Mouse (Mus musculus) lung, adult 2 months (tissue): ENCODE measurements around the gene Syde1. TPM values are rescaled to one million over a fixed set of nuclear protein-coding genes. Genes with fewer than 3 reads are reported as not detected.
A peak's percentile ranks its signal among the peaks of the same experiment; 100 is the strongest.

Experiments
- DNase-seq: peaks from one replicate; pipeline ENCODE4 v3.0.0; 2022
- H3K4me1 ChIP-seq: fragments of 200-500 bp; 2 replicates; pipeline ENCODE4 v1.6.1; 2011; ENCODE audit warnings: low read length; ENCODE audit not compliant: control insufficient read depth, insufficient read depth
- H3K4me3 ChIP-seq: fragments of 200-500 bp; replicated peaks from 2 replicates; pipeline ENCODE3; 2011; ENCODE audit warnings: low read depth, mild to moderate bottlenecking, control low read depth, low read length; ENCODE audit errors: extremely low read depth
- CTCF ChIP-seq: fragments of 200-500 bp; IDR thresholded peaks from 2 replicates; pipeline ENCODE4 v1.5.1; 2011; ENCODE audit warnings: mild to moderate bottlenecking, low read length, control low read depth; ENCODE audit not compliant: insufficient read depth
- POLR2A ChIP-seq: fragments of 200-500 bp; IDR thresholded peaks from 2 replicates; pipeline ENCODE4 v1.6.1; 2011; ENCODE audit warnings: low read depth, mild to moderate bottlenecking, control low read depth, low read length, borderline replicate concordance; ENCODE audit errors: extremely low read depth
- WGBS: fragments of 180-500 bp; shearing (Covaris S2); methylation state at CpG from one replicate; pipeline ENCODE4 v1.1.7; 2018; 5-methylcytosine and 5-hydroxymethylcytosine counted together
- polyA plus RNA-seq: library from polyadenylated mRNA; depleted of rRNA; stranded (reverse); fragments of >200 nt; gene quantifications from 2 replicates; pipeline ENCODE4 v1.2.3, GENCODE M21; 2012

The Syde1 gene
- polyA plus RNA-seq, 1 experiment: 67.0 TPM

DNA sequence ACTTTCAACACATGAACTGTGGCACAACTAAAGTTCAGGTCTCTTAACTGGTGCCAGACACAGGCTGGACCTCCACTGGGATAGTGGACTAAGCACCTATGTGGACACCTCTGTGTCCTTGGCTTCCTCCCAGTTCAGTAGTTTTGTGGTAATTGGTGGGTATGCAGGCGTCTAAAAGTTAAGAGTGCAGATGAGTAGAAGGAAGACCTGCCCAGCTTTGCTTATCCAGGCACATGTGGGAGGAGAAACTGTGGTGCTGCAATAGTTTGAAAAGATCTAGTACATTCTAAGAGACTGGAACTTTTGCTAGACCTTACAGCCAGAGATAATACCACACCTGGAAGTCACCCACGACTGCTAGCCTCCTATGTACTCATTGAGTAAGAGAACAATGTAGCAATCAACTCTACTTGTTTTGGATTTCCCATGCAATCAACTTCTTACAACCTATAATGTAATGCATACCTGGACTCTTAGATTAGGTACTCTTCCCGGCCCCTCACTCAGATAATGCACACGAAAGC is 1.2 kb upstream of the Syde1 start:
- peaks cover 6% of the 10 kb centered on the region for H3K4me1 ChIP-seq
- no peak overlapping the region for H3K4me3 ChIP-seq
- TF ChIP-seq CTCF (no peak), POLR2A (no peak)
- DNase-seq: no peak
- WGBS: 82% methylated on average over 4 of the region's 4 CpGs

DNA sequence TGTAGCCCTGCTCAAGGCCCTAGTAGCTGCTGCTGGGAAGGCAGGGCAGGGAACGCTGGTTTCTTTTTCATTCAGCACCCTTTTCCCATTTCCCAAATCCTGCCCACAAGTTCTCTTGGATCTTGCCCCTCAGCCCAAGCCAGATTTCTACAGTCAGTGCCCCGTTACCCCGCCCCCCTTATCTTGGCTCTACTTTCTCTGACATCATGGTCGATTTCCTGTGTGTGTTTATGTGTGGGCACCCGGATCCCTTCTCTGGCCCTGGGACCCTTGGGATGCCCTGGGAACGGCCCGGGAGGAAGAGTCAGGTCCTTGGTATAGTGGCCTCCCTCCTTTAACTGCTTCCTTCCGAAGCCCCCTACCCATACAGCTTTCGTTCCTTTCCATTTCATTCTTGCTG is 1.0 kb downstream of the Syde1 start:
- peak; percentile 32 for DNase-seq
- Histone ChIP-seq H3K4me3 (peak overlapping the region; percentile 95), H3K4me1 (peaks cover 6% of the 10 kb centered on the region)
- WGBS: 5% methylated on average over 9 of the region's 9 CpGs
- TF ChIP-seq CTCF (no peak), POLR2A (peak; percentile 68)

DNA sequence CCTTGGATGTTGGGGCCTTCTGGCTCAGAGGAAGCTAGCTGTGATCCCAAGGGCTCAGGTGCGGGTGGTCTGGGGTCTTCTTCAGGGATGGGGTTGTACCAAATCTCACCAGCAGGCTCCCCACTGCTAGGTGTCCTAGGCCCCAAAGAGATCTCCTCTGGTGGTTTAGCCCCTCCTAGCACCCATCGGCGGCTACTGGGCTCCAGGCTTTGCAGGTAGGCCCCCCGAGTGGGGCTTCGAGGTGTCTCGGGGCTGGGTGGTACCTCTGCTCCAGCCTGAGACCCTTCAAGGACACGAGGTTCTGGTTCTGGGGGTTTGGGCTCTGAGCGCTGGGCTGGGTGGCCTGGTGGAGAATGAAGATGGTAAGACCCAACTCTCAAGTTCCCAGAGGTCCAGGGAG is 1.9 kb downstream of the Syde1 start:
- Histone ChIP-seq H3K4me1 (peaks cover 6% of the 10 kb centered on the region), H3K4me3 (no peak overlapping the region)
- DNase-seq: no peak
- 90% methylated on average over 8 of the region's 8 CpGs for WGBS
- TF ChIP-seq CTCF (no peak), POLR2A (no peak)

- Histone ChIP-seq H3K4me1 (peaks cover 6% of the 10 kb centered on the region), H3K4me3 (no peak overlapping the region)
- no peak for DNase-seq
- TF ChIP-seq CTCF (no peak), POLR2A (no peak)
- WGBS: 95% methylated on average over 18 of the region's 18 CpGs
Observed at GRCm38 (mm10) chr10:78589291-78589690, 2.5 kb downstream of the Syde1 start.

GRCm38 (mm10) chr10:78586026-78586425 is 5.7 kb downstream of the Syde1 start:
- no peak overlapping the region for H3K4me3 ChIP-seq
- H3K4me1 ChIP-seq: peaks cover 6% of the 10 kb centered on the region
- TF ChIP-seq CTCF (no peak), POLR2A (no peak)
- no peak for DNase-seq
- 75% methylated on average over 13 of the region's 13 CpGs for WGBS

GRCm38 (mm10) chr10:78585606-78586005 is 6.2 kb downstream of the Syde1 start:
- WGBS: 81% methylated on average over 22 of the region's 22 CpGs
- DNase-seq: no peak
- Histone ChIP-seq H3K4me1 (peaks cover 5% of the 10 kb centered on the region), H3K4me3 (no peak overlapping the region)
- TF ChIP-seq CTCF (no peak), POLR2A (no peak)

- TF ChIP-seq POLR2A: no peak
- TF ChIP-seq CTCF: no peak
- H3K4me3 ChIP-seq: no peak overlapping the region
- WGBS: 82% methylated on average over 1 of the region's 1 CpGs
- H3K4me1 ChIP-seq: no peaks in the 10 kb centered on the region
- no peak for DNase-seq
Observed at GRCm38 (mm10) chr10:78584996-78585395, 6.8 kb downstream of the Syde1 start.

DNA sequence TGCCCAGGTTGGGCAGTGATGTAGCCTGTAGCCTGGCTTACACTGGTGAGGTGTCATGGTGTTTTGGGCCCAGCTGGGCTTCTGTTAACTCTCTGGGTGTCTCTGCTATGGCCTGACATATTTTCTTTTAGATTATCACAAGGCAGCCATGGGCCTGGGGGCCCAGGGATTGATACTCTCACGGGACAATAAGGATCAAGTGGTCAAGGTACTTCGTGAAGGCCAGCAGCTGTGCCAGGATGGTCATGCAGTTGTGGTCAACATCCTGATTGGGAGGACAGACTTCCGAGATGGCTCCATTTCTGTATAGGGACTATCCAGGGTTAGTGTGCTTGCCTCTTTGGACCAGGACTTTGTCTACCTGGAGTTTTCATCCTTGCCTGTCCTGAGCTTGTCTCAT is 7.8 kb downstream of the Syde1 start:
- DNase-seq: no peak
- no peak overlapping the region for H3K4me3 ChIP-seq
- no peaks in the 10 kb centered on the region for H3K4me1 ChIP-seq
- TF ChIP-seq CTCF (no peak), POLR2A (no peak)
- WGBS: 71% methylated on average over 3 of the region's 3 CpGs

DNA sequence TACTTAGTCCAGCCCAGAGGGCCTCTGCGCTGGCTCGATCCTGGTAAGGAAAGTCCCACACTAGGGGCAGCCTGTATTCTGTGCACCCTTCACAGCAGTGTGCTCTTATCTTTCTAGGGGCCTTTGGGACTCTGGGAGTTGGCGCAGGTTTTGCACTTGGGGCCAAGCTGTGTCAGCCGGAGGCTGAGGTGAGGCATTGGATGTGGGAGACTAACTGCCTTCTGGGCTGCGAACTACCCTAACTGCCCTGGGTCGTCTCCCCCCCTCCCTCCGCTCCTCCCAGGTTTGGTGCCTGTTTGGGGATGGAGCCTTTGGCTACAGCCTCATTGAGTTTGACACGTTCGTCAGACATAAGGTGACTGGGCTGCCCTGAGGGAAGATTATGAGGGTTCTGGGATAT is 8.4 kb downstream of the Syde1 start:
- WGBS: 74% methylated on average over 9 of the region's 9 CpGs
- Histone ChIP-seq H3K4me1 (no peaks in the 10 kb centered on the region), H3K4me3 (no peak overlapping the region)
- no peak for DNase-seq
- TF ChIP-seq CTCF: no peak
- TF ChIP-seq POLR2A: no peak

DNA sequence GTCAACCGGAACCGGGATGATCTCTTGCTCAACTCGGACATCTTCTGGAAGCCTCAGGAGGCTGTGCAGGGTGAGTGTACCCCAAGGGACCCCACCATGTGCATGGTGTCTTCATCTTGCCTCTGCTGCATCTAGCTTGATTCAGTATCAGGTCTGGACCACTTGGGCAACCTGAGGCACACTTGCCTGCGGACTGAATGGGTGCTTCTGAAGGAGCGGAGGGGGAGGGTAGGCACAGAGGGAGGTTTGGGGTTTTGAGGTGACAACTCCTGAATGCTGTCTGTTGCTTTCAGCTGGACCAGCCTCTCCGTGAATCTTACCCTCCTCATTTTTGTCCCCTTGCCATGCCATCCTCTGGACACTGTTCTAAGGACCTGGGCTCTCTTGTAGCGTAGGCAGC is 10.6 kb downstream of the Syde1 start:
- Histone ChIP-seq H3K4me1 (no peaks in the 10 kb centered on the region), H3K4me3 (no peak overlapping the region)
- WGBS: 96% methylated on average over 7 of the region's 7 CpGs
- DNase-seq: no peak
- TF ChIP-seq POLR2A (no peak), CTCF (no peak)

DNA sequence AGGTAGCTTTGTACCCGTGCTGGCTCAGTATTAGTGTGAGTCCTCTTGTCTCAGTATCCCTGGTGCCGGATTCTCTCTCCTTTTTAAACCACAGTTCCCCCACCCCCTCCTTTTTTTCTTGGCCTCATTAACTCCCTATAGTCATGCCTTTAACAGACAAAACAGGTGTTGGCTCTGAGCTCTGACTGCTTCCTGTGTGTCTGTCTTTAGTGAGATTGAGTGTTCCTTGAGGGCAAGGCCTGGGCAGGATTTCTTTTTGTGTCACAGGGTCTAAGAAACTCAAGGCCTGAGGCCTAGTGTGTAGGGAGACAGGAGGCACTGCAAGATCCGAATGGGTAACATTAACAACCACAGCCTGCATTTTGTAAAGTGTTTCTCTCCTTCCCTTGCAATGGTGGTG is 13.6 kb downstream of the Syde1 start:
- WGBS: 83% methylated on average over 3 of the region's 3 CpGs
- Histone ChIP-seq H3K4me3 (no peak overlapping the region), H3K4me1 (peaks cover 5% of the 10 kb centered on the region; the same call in 1 of the 2 replicates)
- no peak for DNase-seq
- no peak for TF ChIP-seq POLR2A
- TF ChIP-seq CTCF: no peak
